Mouse (Mus musculus): Measurements from ENCODE around the gene Camk2b.

DNA sequence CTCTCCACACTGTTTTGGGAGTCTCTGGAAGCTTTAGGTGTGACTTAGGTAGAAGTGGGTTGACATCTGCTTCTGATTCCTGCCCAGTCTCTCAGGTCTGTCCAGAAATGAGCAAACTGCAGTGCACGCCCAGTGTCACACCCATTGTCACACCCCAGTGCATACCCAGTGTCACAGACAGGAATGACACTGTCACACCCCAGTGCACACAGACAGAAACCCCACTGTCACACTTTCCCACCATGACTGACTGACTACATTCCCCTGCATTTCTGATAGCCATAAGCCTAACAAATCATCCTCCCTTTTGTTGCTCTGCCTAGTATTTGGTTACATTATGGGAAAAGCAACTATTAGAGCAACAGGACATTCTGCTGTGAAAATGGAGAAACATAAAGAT lies 135.6 kb downstream of the Camk2b start:
- no peak for TF ChIP-seq CTCF (IDR thresholded peaks at IDR 0.05; ENCODE audit: low read depth, low read length)
- TF ChIP-seq GATA1 (IDR thresholded peaks at IDR 0.05; ENCODE audit: borderline replicate concordance, low read length): no peak
- TF ChIP-seq TAL1 (conservative IDR thresholded peaks at IDR 0.05; ENCODE audit: low read depth, low read length): no peak
